Mouse (Mus musculus): ENCODE results near the gene Them5. TPM values are rescaled to one million over a fixed set of nuclear protein-coding genes. Genes with fewer than 3 reads are reported as not detected.

The Them5 gene
- 0.27 and 0.35 TPM in 2 replicates for polyA plus RNA-seq (2012; rRNA removed)

GRCm38 (mm10) chr3:94341959-94342422, at the start of gene Them5:
Them5 (plus strand) TSS chr3:94342099.
- no peaks in the 10 kb centered on the region for H3K27me3 ChIP-seq (ENCODE audit: control insufficient read depth, insufficient read depth, low read length)
- whole genome bisulfite sequencing = 84% methylated on average over 3 of the region's 3 CpGs
- no peak within 1 kb of the TSS for H3K4me3 ChIP-seq (ENCODE audit: control insufficient read depth, insufficient read depth, low read length)
- no peak within 1 kb of the TSS for H3K27ac ChIP-seq (ENCODE audit: control insufficient read depth, insufficient read depth, low read length)
- peaks cover 4% of the 10 kb centered on the region for H3K4me1 ChIP-seq (replicated peaks; ENCODE audit: control insufficient read depth, insufficient read depth, low read length)
- TF ChIP-seq POLR2A (IDR thresholded peaks at IDR 0.05; ENCODE audit: control insufficient read depth, extremely low read depth, insufficient read depth, low read length, poor library complexity) (no peak), CTCF (IDR thresholded peaks at IDR 0.05; ENCODE audit: borderline replicate concordance, control insufficient read depth, extremely low read depth, insufficient read depth, low read length, poor library complexity) (no peak)
- DNase-seq = no peak
- H3K36me3 ChIP-seq (ENCODE audit: control insufficient read depth, insufficient read depth, low read length) = no peaks in the 10 kb centered on the region

- no peaks in the 10 kb centered on the region for H3K27me3 ChIP-seq (ENCODE audit: control insufficient read depth, insufficient read depth, low read length)
- DNase-seq = no peak
- TF ChIP-seq POLR2A (IDR thresholded peaks at IDR 0.05; ENCODE audit: control insufficient read depth, extremely low read depth, insufficient read depth, low read length, poor library complexity) = no peak
- no peaks in the 10 kb centered on the region for H3K36me3 ChIP-seq (ENCODE audit: control insufficient read depth, insufficient read depth, low read length)
- H3K4me3 ChIP-seq (ENCODE audit: control insufficient read depth, insufficient read depth, low read length) = no peak overlapping the region
- 33% methylated on average over 1 of the region's 1 CpGs for WGBS
- H3K27ac ChIP-seq (ENCODE audit: control insufficient read depth, insufficient read depth, low read length) = no peak overlapping the region
- no peaks in the 10 kb centered on the region for H3K4me1 ChIP-seq (replicated peaks; ENCODE audit: control insufficient read depth, insufficient read depth, low read length)
These were observed 36.4 kb upstream of the Them5 start for GRCm38 (mm10) chr3:94305457-94305856.

- Histone ChIP-seq H3K27ac (ENCODE audit: control insufficient read depth, insufficient read depth, low read length) (no peak overlapping the region), H3K27me3 (ENCODE audit: control insufficient read depth, insufficient read depth, low read length) (no peaks in the 10 kb centered on the region), H3K4me3 (ENCODE audit: control insufficient read depth, insufficient read depth, low read length) (no peak overlapping the region), H3K4me1 (replicated peaks; ENCODE audit: control insufficient read depth, insufficient read depth, low read length) (no peaks in the 10 kb centered on the region), H3K36me3 (ENCODE audit: control insufficient read depth, insufficient read depth, low read length) (no peaks in the 10 kb centered on the region)
- TF ChIP-seq POLR2A (IDR thresholded peaks at IDR 0.05; ENCODE audit: control insufficient read depth, extremely low read depth, insufficient read depth, low read length, poor library complexity) (no peak), CTCF (IDR thresholded peaks at IDR 0.05; ENCODE audit: borderline replicate concordance, control insufficient read depth, extremely low read depth, insufficient read depth, low read length, poor library complexity) (no peak)
- DNase-seq = no peak
These were observed 34.9 kb upstream of the Them5 start for GRCm38 (mm10) chr3:94306975-94307374.

GRCm38 (mm10) chr3:94309633-94310363, 32.1 kb upstream of the Them5 start, which contains the start of gene Them4:
Them4 (plus strand) TSS chr3:94310089.
- WGBS = 2% methylated on average over 47 of the region's 47 CpGs
- TF ChIP-seq POLR2A (IDR thresholded peaks at IDR 0.05; ENCODE audit: control insufficient read depth, extremely low read depth, insufficient read depth, low read length, poor library complexity) (peak; percentile 68), CTCF (IDR thresholded peaks at IDR 0.05; ENCODE audit: borderline replicate concordance, control insufficient read depth, extremely low read depth, insufficient read depth, low read length, poor library complexity) (no peak)
- H3K4me1 ChIP-seq (replicated peaks; ENCODE audit: control insufficient read depth, insufficient read depth, low read length) = no peaks in the 10 kb centered on the region
- H3K36me3 ChIP-seq (ENCODE audit: control insufficient read depth, insufficient read depth, low read length) = no peaks in the 10 kb centered on the region
- no peak within 1 kb of the TSS for H3K27ac ChIP-seq (ENCODE audit: control insufficient read depth, insufficient read depth, low read length)
- no peaks in the 10 kb centered on the region for H3K27me3 ChIP-seq (ENCODE audit: control insufficient read depth, insufficient read depth, low read length)
- DNase-seq = peak; percentile 87
- H3K4me3 ChIP-seq (ENCODE audit: control insufficient read depth, insufficient read depth, low read length) = peak within 1 kb of the TSS; percentile 50

- no peaks in the 10 kb centered on the region for H3K36me3 ChIP-seq (ENCODE audit: control insufficient read depth, insufficient read depth, low read length)
- no peak for DNase-seq
- no peak overlapping the region for H3K27ac ChIP-seq (ENCODE audit: control insufficient read depth, insufficient read depth, low read length)
- H3K27me3 ChIP-seq (ENCODE audit: control insufficient read depth, insufficient read depth, low read length) = no peaks in the 10 kb centered on the region
- H3K4me3 ChIP-seq (ENCODE audit: control insufficient read depth, insufficient read depth, low read length) = peak overlapping the region; percentile 50
- TF ChIP-seq CTCF (IDR thresholded peaks at IDR 0.05; ENCODE audit: borderline replicate concordance, control insufficient read depth, extremely low read depth, insufficient read depth, low read length, poor library complexity) = no peak
- TF ChIP-seq POLR2A (IDR thresholded peaks at IDR 0.05; ENCODE audit: control insufficient read depth, extremely low read depth, insufficient read depth, low read length, poor library complexity) = no peak
- H3K4me1 ChIP-seq (replicated peaks; ENCODE audit: control insufficient read depth, insufficient read depth, low read length) = no peaks in the 10 kb centered on the region
- 53% methylated on average over 7 of the region's 7 CpGs for WGBS
These were observed 31.4 kb upstream of the Them5 start for GRCm38 (mm10) chr3:94310491-94310890.

- no peak overlapping the region for H3K27ac ChIP-seq (ENCODE audit: control insufficient read depth, insufficient read depth, low read length)
- 88% methylated on average over 6 of the region's 6 CpGs for WGBS
- H3K36me3 ChIP-seq (ENCODE audit: control insufficient read depth, insufficient read depth, low read length) = no peaks in the 10 kb centered on the region
- H3K27me3 ChIP-seq (ENCODE audit: control insufficient read depth, insufficient read depth, low read length) = no peaks in the 10 kb centered on the region
- H3K4me3 ChIP-seq (ENCODE audit: control insufficient read depth, insufficient read depth, low read length) = no peak overlapping the region
- H3K4me1 ChIP-seq (replicated peaks; ENCODE audit: control insufficient read depth, insufficient read depth, low read length) = no peaks in the 10 kb centered on the region
- no peak for DNase-seq
- no peak for TF ChIP-seq CTCF (IDR thresholded peaks at IDR 0.05; ENCODE audit: borderline replicate concordance, control insufficient read depth, extremely low read depth, insufficient read depth, low read length, poor library complexity)
- TF ChIP-seq POLR2A (IDR thresholded peaks at IDR 0.05; ENCODE audit: control insufficient read depth, extremely low read depth, insufficient read depth, low read length, poor library complexity) = no peak
These were observed 31.0 kb upstream of the Them5 start for GRCm38 (mm10) chr3:94310911-94311310.
